Mouse (Mus musculus) regulatory T cell (primary cell): ENCODE measurements at regions not wholly inside any gene's neighbourhood (a gene's known extent, or its start where the extent isn't known, plus 50 kb on each side); places are given as distances from the start of the nearest gene placed in this dataset.

ENCODE experiments used
- in situ Hi-C: fragments of 300-600 bp; cut with MboI, MseI; formaldehyde crosslinking; loops from one replicate; pipeline ENCODE4 v1.15.1; 2025; ENCODE audit warnings: high pct_unique_total_duplicates

DNA sequence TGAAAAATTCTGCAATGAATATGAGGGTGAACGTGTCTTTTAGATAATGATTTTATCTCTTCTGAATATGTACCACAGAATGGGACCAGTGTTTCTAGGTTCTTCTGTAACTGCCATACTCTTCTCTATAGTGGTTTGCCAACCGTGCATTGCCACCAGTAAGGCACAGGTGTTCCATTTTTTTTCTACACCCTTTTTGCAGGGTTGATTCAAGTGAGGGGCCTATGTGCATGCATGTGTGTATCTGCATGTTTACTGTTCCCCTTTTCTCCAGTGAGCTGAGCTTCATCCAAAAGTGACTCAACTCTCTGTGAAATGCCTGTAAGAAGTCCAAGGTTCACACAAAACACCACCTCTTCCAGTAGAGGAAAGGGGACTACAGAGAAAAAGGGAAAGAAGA is 467.7 kb downstream of the Gsdmc2 start:
- in situ Hi-C loops: no loop called here

GRCm38 (mm10) chr15:63371328-63372023 is 473.5 kb downstream of the Gsdmc2 start:
- in situ Hi-C loops: no loop called here

DNA sequence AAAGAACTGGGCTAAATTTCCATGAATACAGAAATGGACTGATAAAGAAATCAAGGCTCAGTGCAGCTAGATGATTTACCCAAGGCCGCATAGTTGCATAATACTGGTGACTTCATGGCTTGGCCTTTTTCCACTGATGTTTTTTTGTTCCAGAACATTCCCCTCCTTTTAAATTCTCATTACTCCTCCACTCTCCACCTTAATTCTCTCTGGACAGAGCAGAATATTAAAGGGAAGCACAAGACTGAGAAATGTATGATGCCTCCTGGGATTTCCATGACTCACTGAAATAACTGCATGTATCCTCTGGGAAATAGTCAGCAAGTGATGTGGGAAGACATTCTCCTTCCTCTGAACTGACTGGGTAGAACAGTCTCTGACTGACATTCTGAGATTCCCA is 480.5 kb downstream of the Gsdmc2 start:
- in situ Hi-C loops: no loop called here

- in situ Hi-C loops: no loop called here
These were observed 484.6 kb downstream of the Gsdmc2 start for GRCm38 (mm10) chr15:63360402-63360801.

DNA sequence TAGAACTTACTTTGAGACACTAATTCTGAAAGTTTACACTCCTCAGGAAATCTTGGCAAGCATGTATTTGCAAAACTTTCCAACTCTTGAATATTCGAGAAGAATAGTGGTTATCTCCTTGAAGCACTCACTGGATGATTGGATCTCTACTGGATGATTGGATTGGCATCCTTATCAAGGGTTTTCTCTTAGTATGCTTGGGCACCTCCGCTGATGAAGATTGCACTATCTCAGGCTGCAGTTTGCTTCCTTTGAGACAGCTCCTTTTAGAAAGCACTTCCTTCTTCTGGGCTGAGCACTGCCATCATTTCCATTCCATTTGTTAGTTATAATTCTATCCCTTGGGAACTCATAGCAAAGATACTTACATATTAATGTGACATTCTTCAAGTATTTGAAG is 503.2 kb downstream of the Gsdmc2 start:
- in situ Hi-C loops: no loop called here

- in situ Hi-C loops: no loop called here
These were observed 504.5 kb downstream of the Gsdmc2 start for GRCm38 (mm10) chr15:63340322-63341060.

GRCm38 (mm10) chr15:63319666-63320065 is 525.3 kb downstream of the Gsdmc2 start:
- in situ Hi-C loops: no loop called here

DNA sequence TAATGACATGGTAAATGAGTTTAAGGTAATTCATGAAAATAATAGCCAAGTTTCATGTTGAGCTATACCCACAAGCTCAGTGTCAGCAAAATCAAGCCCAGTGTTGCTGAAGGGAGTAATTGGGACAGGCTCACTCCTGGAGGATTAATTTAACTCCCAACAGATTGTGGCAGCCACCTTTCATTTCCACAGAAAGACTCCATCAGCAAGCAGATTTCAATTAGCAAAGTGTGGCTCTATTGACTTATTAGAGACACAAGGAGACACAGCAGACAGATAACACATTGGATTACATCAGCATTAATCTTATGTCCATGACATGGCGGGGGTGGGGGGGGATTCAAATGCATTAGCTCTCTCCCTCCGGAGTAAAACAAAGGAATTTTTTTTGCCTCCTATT is 534.6 kb downstream of the Gsdmc2 start:
- in situ Hi-C loops: no loop called here

GRCm38 (mm10) chr15:63299311-63299710 is 545.7 kb downstream of the Gsdmc2 start:
- in situ Hi-C loops: no loop called here

- in situ Hi-C loops: no loop called here
These were observed 556.4 kb downstream of the Gsdmc2 start for GRCm38 (mm10) chr15:63288534-63288933.

GRCm38 (mm10) chr15:63286026-63286425 is 559.0 kb downstream of the Gsdmc2 start:
- in situ Hi-C loops: no loop called here

GRCm38 (mm10) chr15:63270381-63270780 is 574.6 kb downstream of the Gsdmc2 start:
- in situ Hi-C loops: no loop called here

GRCm38 (mm10) chr15:63265845-63266244 is 579.1 kb downstream of the Gsdmc2 start:
- in situ Hi-C loops: loop anchor here (10.0 kb wide), 1 partner anchor 1831 kb away; no protein-coding TSS in a partner anchor

GRCm38 (mm10) chr15:63255736-63256135 is 589.2 kb downstream of the Gsdmc2 start:
- in situ Hi-C loops: no loop called here

- in situ Hi-C loops: no loop called here
These were observed 592.1 kb downstream of the Gsdmc2 start for GRCm38 (mm10) chr15:63252781-63253340.

GRCm38 (mm10) chr15:63238601-63239000 is 606.4 kb downstream of the Gsdmc2 start:
- in situ Hi-C loops: no loop called here

GRCm38 (mm10) chr15:63218393-63219060 is 626.5 kb downstream of the Gsdmc2 start:
- in situ Hi-C loops: no loop called here

DNA sequence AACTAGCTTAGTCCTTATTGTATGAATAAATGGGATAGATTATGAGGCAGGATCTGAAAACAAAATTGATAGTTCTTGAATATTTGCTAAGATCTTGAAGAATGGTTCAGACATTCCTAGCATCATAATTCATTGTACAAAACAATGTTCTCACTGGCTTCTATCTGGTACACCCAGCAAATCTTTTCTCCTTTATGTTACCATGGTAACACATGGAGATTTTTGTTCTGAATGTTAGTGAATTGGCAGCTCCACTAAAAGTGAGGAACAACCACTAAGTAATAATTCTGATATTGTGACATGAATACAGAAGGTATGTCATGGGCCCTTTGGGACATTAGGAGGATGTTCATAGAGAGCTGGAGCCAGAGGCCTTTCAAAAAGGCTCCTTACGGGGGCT is 639.8 kb downstream of the Gsdmc2 start:
- in situ Hi-C loops: no loop called here

GRCm38 (mm10) chr15:63195031-63195430 is 649.9 kb downstream of the Gsdmc2 start:
- in situ Hi-C loops: no loop called here

- in situ Hi-C loops: no loop called here
These were observed 650.5 kb downstream of the Gsdmc2 start for GRCm38 (mm10) chr15:63194492-63194797.

DNA sequence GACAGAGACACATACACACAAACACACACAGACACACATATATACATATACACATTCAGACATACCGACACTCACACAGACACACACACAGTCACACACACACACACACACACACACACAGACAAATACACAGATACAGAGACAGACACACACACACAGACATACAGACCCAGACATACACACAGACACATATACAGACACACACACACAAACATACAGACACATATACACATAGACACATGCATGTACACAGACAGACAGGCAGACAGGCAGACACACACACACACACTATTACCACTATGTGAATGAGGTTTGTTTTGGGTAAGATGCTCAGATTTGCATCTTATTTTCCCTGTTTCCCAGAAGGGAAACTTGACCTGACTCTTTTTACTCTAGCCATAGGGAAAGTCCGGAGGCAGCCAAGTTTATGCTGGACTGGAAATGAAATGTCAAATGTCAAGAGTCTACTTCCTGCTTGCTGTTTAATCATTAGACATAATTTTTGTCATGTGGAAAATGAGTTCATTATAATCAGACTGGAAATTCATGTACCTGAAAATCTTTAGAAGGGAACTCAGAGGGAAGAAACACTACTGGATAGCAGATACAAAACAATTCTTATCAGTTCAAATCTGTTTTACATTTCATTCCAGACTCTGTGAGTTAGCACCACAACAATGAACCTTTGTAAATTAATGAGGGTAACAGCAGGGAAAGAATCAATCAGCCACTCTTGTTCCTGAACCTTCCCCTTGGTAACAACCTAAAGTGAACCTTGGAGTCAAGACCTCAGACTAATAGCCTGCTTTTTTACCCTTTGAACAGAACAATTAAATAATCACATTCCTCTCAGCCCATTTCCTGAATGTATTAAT is 651.1 kb downstream of the Gsdmc2 start:
- in situ Hi-C loops: no loop called here

GRCm38 (mm10) chr15:63191731-63192130 is 653.2 kb downstream of the Gsdmc2 start:
- in situ Hi-C loops: no loop called here
